Mouse (Mus musculus): ENCODE measurements at regions not wholly inside any gene's neighbourhood (a gene's known extent, or its start where the extent isn't known, plus 50 kb on each side); places are given as distances from the start of the nearest gene placed in this dataset.

GRCm38 (mm10) chr13:99577686-99578085 is 61.3 kb upstream of the Map1b start:
- TF ChIP-seq POLR2A (IDR thresholded peaks at IDR 0.05; ENCODE audit: insufficient read depth, low read depth, low read length) (no peak), EP300 (IDR thresholded peaks at IDR 0.05; ENCODE audit: insufficient read depth, low read depth, low read length) (no peak), CTCF (IDR thresholded peaks at IDR 0.05) (no peak)
